Mouse (Mus musculus) hindlimb bud, embryonic 11.5 days (tissue): Measurements from ENCODE around the gene Ugt1a6b.

Source experiments
- DNase-seq: peaks from one replicate; pipeline ENCODE4 v3.0.0-alpha.2; 2012; ENCODE audit warnings: low read depth, low spot score; ENCODE audit errors: extremely low spot score

The Ugt1a6b gene

GRCm38 (mm10) chr1:88235894-88236415 lies 132.9 kb downstream of the Ugt1a6b start:
- DNase-seq = no peak

DNA sequence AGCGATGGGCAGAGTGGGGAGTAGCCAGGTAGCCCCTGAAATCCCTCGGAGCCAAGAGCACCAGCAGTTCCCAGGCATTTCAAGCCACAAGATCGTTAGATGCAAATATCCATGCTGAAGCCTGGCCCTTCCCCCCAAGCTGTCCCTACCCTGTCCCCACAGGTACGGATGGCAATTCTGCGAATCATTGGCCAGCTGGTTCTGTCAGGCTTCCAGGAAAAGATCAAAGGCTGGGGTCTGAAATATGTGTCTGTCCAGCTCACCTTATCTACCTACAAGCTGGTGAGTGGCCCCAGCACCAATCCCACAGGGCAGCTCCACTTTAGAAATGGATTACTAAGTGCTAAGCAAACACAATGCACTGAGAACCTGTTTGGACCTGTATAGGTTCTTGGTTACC lies 134.3 kb downstream of the Ugt1a6b start:
- no peak for DNase-seq

DNA sequence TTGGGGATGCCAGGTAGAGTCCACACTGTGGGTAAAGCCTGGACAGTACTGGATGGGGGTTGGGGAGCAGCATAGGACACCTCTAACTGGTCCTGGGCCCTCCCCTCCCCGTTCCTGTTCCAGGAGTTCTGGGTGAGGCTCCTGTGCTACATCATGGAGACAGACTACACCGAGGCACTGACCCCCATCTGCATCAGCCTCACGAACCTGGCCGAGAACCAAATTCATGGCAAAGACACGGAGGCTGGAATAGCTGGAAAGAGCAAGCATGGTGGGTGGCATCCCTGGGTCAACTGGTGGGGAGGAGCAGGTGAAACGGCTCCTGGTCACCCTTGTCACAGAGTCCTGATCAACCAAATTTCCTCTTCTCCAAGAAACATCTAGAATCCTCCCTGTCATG lies 135.7 kb downstream of the Ugt1a6b start:
- no peak for DNase-seq

- DNase-seq = no peak
Observed at GRCm38 (mm10) chr1:88240072-88240471, 137.0 kb downstream of the Ugt1a6b start.

DNA sequence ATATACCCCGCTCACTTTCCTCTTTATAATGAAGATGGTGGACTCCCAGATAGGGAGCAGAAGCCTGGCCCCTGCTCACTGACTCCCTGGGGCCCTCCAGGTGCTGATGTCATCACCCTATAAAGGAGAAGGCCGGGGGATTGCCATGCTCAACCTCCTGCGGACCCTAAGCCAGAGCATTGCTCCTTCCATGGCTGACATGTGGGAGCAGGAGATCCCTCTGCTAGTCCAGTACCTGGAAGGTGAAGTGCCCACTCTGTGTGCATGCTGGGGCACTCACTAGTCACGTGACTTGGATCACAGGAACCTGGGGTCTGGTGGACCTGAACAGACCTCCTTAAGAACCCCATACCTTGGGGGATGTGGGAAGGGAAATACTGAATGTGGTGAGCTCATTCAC lies 137.5 kb downstream of the Ugt1a6b start:
- no peak for DNase-seq

DNA sequence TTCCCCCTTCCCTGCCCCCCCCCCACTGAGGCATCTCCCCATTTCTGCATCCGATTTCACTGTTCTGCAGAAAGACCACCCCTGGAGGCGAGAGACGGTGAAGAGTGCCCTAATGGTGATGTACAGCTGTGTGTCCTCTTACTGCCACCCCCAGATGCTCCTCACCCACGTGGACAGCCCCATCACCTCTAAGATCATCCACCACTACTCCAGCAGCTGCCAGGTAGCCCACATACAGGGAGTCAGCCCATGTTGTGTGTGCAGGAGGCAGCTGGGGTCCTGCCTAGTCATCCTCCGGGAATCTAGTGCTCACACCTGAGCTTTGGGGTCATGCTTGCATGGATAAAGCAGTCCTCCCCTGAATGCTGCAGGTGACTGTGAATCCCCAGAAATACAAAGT lies 140.8 kb downstream of the Ugt1a6b start:
- DNase-seq = no peak

DNA sequence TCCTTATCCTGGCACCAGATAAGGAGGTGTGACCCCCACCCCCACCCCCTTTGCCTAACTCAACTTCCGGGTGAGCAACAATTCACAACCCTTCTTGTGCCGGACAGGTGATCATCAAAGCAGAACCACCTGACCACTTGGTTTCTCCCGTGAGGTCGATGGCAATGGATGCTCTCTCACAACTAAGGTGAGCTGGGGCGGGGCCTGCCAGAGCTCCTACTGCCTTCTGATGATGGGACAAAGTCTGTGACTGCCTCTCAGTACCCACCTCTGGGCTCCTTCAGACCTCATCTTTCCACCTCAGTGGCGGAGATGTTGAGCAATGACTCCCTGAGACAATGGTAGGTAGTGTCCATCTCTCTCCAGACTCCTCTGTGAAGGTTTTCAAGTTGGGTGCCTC lies 142.8 kb downstream of the Ugt1a6b start:
- DNase-seq = no peak

GRCm38 (mm10) chr1:88246386-88246785 lies 143.3 kb downstream of the Ugt1a6b start:
- DNase-seq = no peak

GRCm38 (mm10) chr1:88247660-88248059 lies 144.6 kb downstream of the Ugt1a6b start:
- no peak for DNase-seq

DNA sequence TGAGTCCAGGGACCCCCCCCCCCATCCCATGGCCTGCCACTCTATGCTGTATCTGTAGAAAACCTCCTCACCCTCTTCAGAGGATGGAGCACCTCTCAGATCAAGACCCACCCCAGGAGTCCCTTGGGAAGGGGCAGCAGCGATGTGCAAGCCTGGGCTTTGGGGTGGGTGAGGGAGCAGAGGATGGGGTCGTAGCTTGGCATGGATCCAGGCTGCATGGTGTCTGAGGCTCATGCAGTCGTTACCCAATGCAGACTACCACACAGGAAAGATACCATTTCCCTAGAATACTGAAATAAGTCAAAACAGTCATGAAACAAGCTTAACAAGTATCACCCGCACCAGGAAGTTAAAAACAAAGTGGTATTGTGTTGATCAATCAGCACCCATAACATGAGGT lies 145.6 kb downstream of the Ugt1a6b start:
- no peak for DNase-seq

GRCm38 (mm10) chr1:88249596-88249995 lies 146.5 kb downstream of the Ugt1a6b start:
- no peak for DNase-seq

DNA sequence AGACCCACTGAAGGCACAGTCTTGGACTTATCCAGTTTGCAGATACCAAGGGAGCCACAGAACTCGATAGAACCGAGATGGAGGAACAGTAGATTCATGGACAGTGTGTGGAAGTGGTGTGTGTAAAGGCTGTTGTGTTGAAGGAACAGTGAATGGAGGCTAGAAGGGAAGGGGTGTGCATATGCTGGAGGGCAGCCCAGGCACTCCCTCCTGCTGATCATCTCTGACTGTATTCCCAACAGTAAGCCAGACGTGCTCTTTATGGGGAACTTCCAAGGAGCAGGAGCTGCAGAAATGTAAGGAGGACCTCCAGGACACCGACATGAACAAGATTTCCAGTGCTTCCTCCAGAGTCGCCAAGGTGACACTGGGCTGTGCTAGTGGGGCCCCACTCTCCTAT lies 147.0 kb downstream of the Ugt1a6b start:
- no peak for DNase-seq

- no peak for DNase-seq
Observed at GRCm38 (mm10) chr1:88253106-88253505, 150.1 kb downstream of the Ugt1a6b start.

DNA sequence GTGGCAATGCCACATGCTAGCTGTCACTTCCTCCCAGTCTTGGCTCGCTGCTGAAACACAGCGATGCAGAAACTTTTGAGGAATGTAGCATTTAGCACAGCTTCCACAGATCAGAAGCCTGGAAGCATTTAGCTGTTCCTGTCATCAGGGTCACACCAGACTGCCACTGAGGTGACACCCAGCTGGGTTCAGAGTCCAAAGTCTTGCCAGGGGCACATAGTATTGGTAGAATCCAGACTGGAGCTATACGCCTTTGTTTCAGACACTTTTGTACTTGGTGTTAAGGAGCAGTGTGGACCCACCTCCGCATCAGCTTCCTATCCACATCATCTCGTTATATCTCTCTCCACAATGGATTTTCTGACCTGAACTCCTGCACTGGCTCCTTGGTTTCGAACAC lies 150.5 kb downstream of the Ugt1a6b start:
- no peak for DNase-seq

- DNase-seq = no peak
Observed at GRCm38 (mm10) chr1:88254793-88255465, 151.9 kb downstream of the Ugt1a6b start.

- DNase-seq = no peak
Observed at GRCm38 (mm10) chr1:88255466-88255857, 152.4 kb downstream of the Ugt1a6b start.

DNA sequence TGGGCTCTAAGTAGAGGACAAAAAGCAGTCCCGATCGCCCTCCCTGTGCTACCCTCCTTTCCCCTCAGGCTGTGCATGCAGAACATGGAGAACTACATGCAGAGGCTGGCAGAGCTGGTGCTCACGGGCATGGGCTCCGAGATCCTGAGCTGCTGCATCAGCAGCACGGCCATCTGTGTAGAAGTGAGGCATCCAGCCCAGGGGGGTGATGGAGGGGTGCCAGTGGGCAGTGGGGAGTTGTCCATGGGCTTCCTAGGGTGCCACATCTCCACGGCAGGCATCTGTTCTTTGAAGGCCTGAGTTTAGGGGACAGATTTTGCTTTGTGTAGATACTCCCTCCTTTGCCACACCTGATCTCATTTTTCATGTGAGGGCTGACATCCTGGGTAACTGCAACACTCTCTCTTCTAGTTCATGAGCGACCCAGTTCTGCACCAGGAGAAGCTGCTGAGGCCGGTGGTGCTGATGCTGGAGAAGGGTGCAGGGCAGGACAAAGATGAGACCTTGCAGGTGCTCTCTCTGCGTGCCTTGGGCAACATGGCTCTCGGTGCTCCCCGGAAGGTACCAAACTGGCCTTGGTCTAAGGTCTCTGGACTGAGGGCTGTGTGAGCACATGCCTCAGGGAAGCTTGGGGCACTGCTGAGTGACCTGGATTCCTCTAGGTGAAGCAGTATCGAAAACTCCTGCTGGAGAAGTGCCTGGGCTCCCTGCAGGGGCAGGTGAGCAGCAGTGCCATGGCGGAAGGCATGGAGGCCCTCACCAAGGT lies 153.1 kb downstream of the Ugt1a6b start:
- no peak for DNase-seq

- no peak for DNase-seq
Observed at GRCm38 (mm10) chr1:88256886-88257663, 154.0 kb downstream of the Ugt1a6b start.

- no peak for DNase-seq
Observed at GRCm38 (mm10) chr1:88257681-88258080, 154.6 kb downstream of the Ugt1a6b start.

GRCm38 (mm10) chr1:88258361-88258760 lies 155.3 kb downstream of the Ugt1a6b start:
- DNase-seq = no peak

GRCm38 (mm10) chr1:88258881-88259642 lies 156.0 kb downstream of the Ugt1a6b start:
- DNase-seq = no peak
